Mouse (Mus musculus): ENCODE measurements around the gene D130043K22Rik.

- TF ChIP-seq CTCF (IDR thresholded peaks at IDR 0.05; ENCODE audit: control insufficient read depth, insufficient read depth, low read length) (no peak), POLR2A (IDR thresholded peaks at IDR 0.05; ENCODE audit: borderline replicate concordance, control insufficient read depth, low read depth, low read length) (no peak)
Measured at GRCm38 (mm10) chr13:24851989-24852388, 7.1 kb downstream of the D130043K22Rik start.
